Mouse (Mus musculus) small intestine, adult 2 months (tissue): ENCODE data around the gene Gtf2ird1. TPM values are rescaled to one million over a fixed set of nuclear protein-coding genes. Genes with fewer than 3 reads are reported as not detected.

ENCODE experiments used
- H3K27ac ChIP-seq: fragments of 200-500 bp; 2 replicates; pipeline ENCODE4 v1.5.1; 2012; ENCODE audit warnings: low read depth, low read length, control low read depth, inconsistent platforms; ENCODE audit not compliant: insufficient read depth
- H3K27me3 ChIP-seq: fragments of 200-500 bp; 2 replicates; pipeline ENCODE4 v1.6.1; 2012; ENCODE audit warnings: mild to moderate bottlenecking, moderate library complexity, low read length, inconsistent platforms; ENCODE audit not compliant: control insufficient read depth, insufficient read depth
- H3K36me3 ChIP-seq: fragments of 200-500 bp; 2 replicates; pipeline ENCODE4 v1.6.1; 2012; ENCODE audit warnings: mild to moderate bottlenecking, low read length, control low read depth, inconsistent platforms; ENCODE audit not compliant: control insufficient read depth, insufficient read depth
- H3K4me1 ChIP-seq: fragments of 200-500 bp; 2 replicates; pipeline ENCODE4 v1.6.1; 2012; ENCODE audit warnings: low read length, inconsistent platforms, mixed read lengths; ENCODE audit not compliant: control insufficient read depth, insufficient read depth, insufficient read length
- H3K4me3 ChIP-seq: fragments of 200-500 bp; 2 replicates; pipeline ENCODE4 v1.5.1; 2012; ENCODE audit warnings: low read depth, mild to moderate bottlenecking, control low read depth, inconsistent platforms, low read length, moderate library complexity
- CTCF ChIP-seq: fragments of 200-500 bp; IDR thresholded peaks from 2 replicates; pipeline ENCODE4 v1.5.1; 2012; ENCODE audit warnings: low read depth, mild to moderate bottlenecking, control low read depth, inconsistent platforms, low read length, moderate library complexity, mixed read lengths; ENCODE audit not compliant: insufficient replicate concordance, insufficient read length; ENCODE audit errors: extremely low read depth
- POLR2A ChIP-seq: fragments of 200-500 bp; IDR thresholded peaks from 2 replicates; pipeline ENCODE4 v1.6.1; 2012; ENCODE audit warnings: low read depth, mild to moderate bottlenecking, control low read depth, inconsistent platforms, low read length, moderate library complexity
- WGBS: fragments of 180-500 bp; shearing (Covaris S2); methylation state at CpG from one replicate; pipeline ENCODE4 v1.1.7; 2018; 5-methylcytosine and 5-hydroxymethylcytosine counted together
- polyA plus RNA-seq: library from polyadenylated mRNA; depleted of rRNA; stranded (reverse); fragments of >200 nt; gene quantifications from 2 replicates; pipeline ENCODE4 v1.2.3, GENCODE M21; 2012; rRNA removed

Gtf2ird1 gene
- polyA plus RNA-seq, 1 experiment: 40.4 TPM

GRCm38 (mm10) chr5:134309345-134309744, 147.2 kb downstream of the Gtf2ird1 start:
- Histone ChIP-seq H3K4me1 (peaks cover 3% of the 10 kb centered on the region; the same call in 1 of the 2 replicates), H3K36me3 (peaks cover 8% of the 10 kb centered on the region; the same call in 1 of the 2 replicates), H3K27ac (no peak overlapping the region), H3K4me3 (no peak overlapping the region), H3K27me3 (no peaks in the 10 kb centered on the region)
- no peak for TF ChIP-seq CTCF
- no peak for TF ChIP-seq POLR2A
- 97% methylated on average over 1 of the region's 1 CpGs for WGBS

Other genes starting within 250 kb of the Gtf2ird1 start
- 14.3 and 18.9 TPM in 2 replicates for gene Ncf1, start 227.1 kb downstream of the Gtf2ird1 start, polyA plus RNA-seq
- 20.7 and 34.0 TPM in 2 replicates for gene Gtf2i, start 142.0 kb downstream of the Gtf2ird1 start, polyA plus RNA-seq
- 24.0 and 43.4 TPM in 2 replicates for gene Clip2, start 95.7 kb upstream of the Gtf2ird1 start, polyA plus RNA-seq
- gene Syna, start 103.5 kb upstream of the Gtf2ird1 start, polyA plus RNA-seq: 1.6 and 3.1 TPM in 2 replicates
- gene Rfc2, start 124.7 kb upstream of the Gtf2ird1 start, polyA plus RNA-seq: 15.1 and 35.4 TPM in 2 replicates
- 4.0 and 6.9 TPM in 2 replicates for gene Lat2, start 158.3 kb upstream of the Gtf2ird1 start, polyA plus RNA-seq
- 99.4 and 256 TPM in 2 replicates for gene Eif4h, start 182.8 kb upstream of the Gtf2ird1 start, polyA plus RNA-seq
- 6.4 and 6.8 TPM in 2 replicates for gene Limk1, start 231.9 kb upstream of the Gtf2ird1 start, polyA plus RNA-seq